Mouse (Mus musculus) adrenal gland, adult 8-10 months (tissue): ENCODE results near the gene Nfic. TPM values are rescaled to one million over a fixed set of nuclear protein-coding genes. Genes with fewer than 3 reads are reported as not detected.
"Not testable (repeated sequence)": the region's sequence is repeated elsewhere in the genome, so short reads cannot be mapped to it uniquely, and the experiment has no call there.

ENCODE experiments used
- DNase-seq: peaks from one replicate; pipeline ENCODE4 v3.0.0; 2022
- total RNA-seq, 4 experiments: library from RNA; stranded (reverse); gene quantifications; 2 replicates each; pipeline ENCODE4 v1.2.4; 2022

Nfic gene
- total RNA-seq, 4 experiments from 2014 or later, result 113 to 191 (median 144) TPM

- no peak for DNase-seq
Observed at GRCm38 (mm10) chr10:81458267-81458666, 2.8 kb upstream of the Nfic start.

GRCm38 (mm10) chr10:81457624-81458023, 2.2 kb upstream of the Nfic start:
- no peak for DNase-seq

- DNase-seq, result no peak
Observed at GRCm38 (mm10) chr10:81456983-81457563, 1.6 kb upstream of the Nfic start.

- no peak for DNase-seq
Observed at GRCm38 (mm10) chr10:81454106-81454505, 1.3 kb downstream of the Nfic start.

GRCm38 (mm10) chr10:81452947-81453288, 2.5 kb downstream of the Nfic start:
- DNase-seq, result no peak

- no peak for DNase-seq
Observed at GRCm38 (mm10) chr10:81452237-81452946, 3.0 kb downstream of the Nfic start.

GRCm38 (mm10) chr10:81451365-81451745, 4.1 kb downstream of the Nfic start:
- DNase-seq, result no peak

GRCm38 (mm10) chr10:81450641-81451364, 4.6 kb downstream of the Nfic start:
- no peak for DNase-seq

- DNase-seq, result peak; percentile 60
Observed at GRCm38 (mm10) chr10:81450140-81450539, 5.3 kb downstream of the Nfic start.

GRCm38 (mm10) chr10:81445516-81445915, 9.9 kb downstream of the Nfic start:
- DNase-seq, result not testable (repeated sequence)

GRCm38 (mm10) chr10:81441019-81441418, 14.4 kb downstream of the Nfic start:
- no peak for DNase-seq

GRCm38 (mm10) chr10:81435436-81435835, 20.0 kb downstream of the Nfic start:
- DNase-seq, result peak; percentile 69

- no peak for DNase-seq
Observed at GRCm38 (mm10) chr10:81434361-81435263, 20.8 kb downstream of the Nfic start.

- DNase-seq, result no peak
Observed at GRCm38 (mm10) chr10:81433541-81434289, 21.7 kb downstream of the Nfic start.

GRCm38 (mm10) chr10:81432868-81433262, 22.6 kb downstream of the Nfic start:
- peak; percentile 93 for DNase-seq

GRCm38 (mm10) chr10:81432169-81432867, 23.1 kb downstream of the Nfic start:
- peak; percentile 46 for DNase-seq

- DNase-seq, result peak; percentile 44
Observed at GRCm38 (mm10) chr10:81431526-81432168, 23.8 kb downstream of the Nfic start.

- DNase-seq, result peak; percentile 63
Observed at GRCm38 (mm10) chr10:81430831-81431525, 24.5 kb downstream of the Nfic start.

- DNase-seq, result peak; percentile 78
Observed at GRCm38 (mm10) chr10:81430141-81430830, 25.1 kb downstream of the Nfic start.
